Mouse (Mus musculus): ENCODE measurements around the gene Itga2. TPM values are rescaled to one million over a fixed set of nuclear protein-coding genes. Genes with fewer than 3 reads are reported as not detected.

The Itga2 gene
- total and polyA plus RNA-seq, 3 experiments = under 0.01 TPM; not detected in 2

GRCm38 (mm10) chr13:114840545-114840944, 91.4 kb downstream of the Itga2 start:
- H3K27ac ChIP-seq (ENCODE audit: control insufficient read depth, low read depth, low read length) = no peak overlapping the region
- peaks cover 0 to 13% of the 10 kb centered on the region in 2 experiments; a peak in 2 of 4 replicates for H3K36me3 ChIP-seq (ENCODE audit: control insufficient read depth in 1 of 2, insufficient read depth in 2 of 2, low read length in 2 of 2)
- H3K27me3 ChIP-seq (ENCODE audit: control insufficient read depth in 1 of 2, insufficient read depth in 2 of 2, low read length in 2 of 2) = no peaks in the 10 kb centered on the region
- peaks cover 7 to 10% of the 10 kb centered on the region in 2 experiments for H3K4me1 ChIP-seq (ENCODE audit: control insufficient read depth in 1 of 2, insufficient read depth in 2 of 2, low read length in 2 of 2)
- H3K9ac ChIP-seq (ENCODE audit: control insufficient read depth, low read depth, low read length, poor library complexity, severe bottlenecking) = no peak overlapping the region
- no peak for TF ChIP-seq EP300 (IDR thresholded peaks at IDR 0.05; ENCODE audit: low read depth in 1 of 2, low read length in 2 of 2)
- TF ChIP-seq SIN3A (IDR thresholded peaks at IDR 0.05; ENCODE audit: low read length) = no peak
- no peak for TF ChIP-seq USF2 (IDR thresholded peaks at IDR 0.05; ENCODE audit: borderline replicate concordance in 1 of 2, insufficient read depth in 1 of 2, low read depth in 1 of 2, low read length in 2 of 2)
- no peak for TF ChIP-seq TCF12 (IDR thresholded peaks at IDR 0.05; ENCODE audit: low read depth, low read length)
- no peak for TF ChIP-seq ZNF384 (IDR thresholded peaks at IDR 0.05; ENCODE audit: low read depth, low read length)
- TF ChIP-seq JUND (IDR thresholded peaks at IDR 0.05; ENCODE audit: low read depth, low read length) = no peak
- no peak for TF ChIP-seq POLR2AphosphoS2 (IDR thresholded peaks at IDR 0.05; ENCODE audit: low read length)
- TF ChIP-seq CHD1 (IDR thresholded peaks at IDR 0.05; ENCODE audit: low read depth, low read length) = no peak
- TF ChIP-seq SMC3 (IDR thresholded peaks at IDR 0.05; ENCODE audit: low read depth, low read length) = no peak
- TF ChIP-seq MAFK (IDR thresholded peaks at IDR 0.05; ENCODE audit: borderline replicate concordance, low read depth, low read length) = no peak
- no peak for TF ChIP-seq RAD21 (IDR thresholded peaks at IDR 0.05; ENCODE audit: low read depth, low read length)
- no peak for TF ChIP-seq BHLHE40 (IDR thresholded peaks at IDR 0.05; ENCODE audit: borderline replicate concordance, low read depth, low read length)
- no peak for TF ChIP-seq ZC3H11A (IDR thresholded peaks at IDR 0.05; ENCODE audit: low read depth, low read length)
- TF ChIP-seq E2F4 (IDR thresholded peaks at IDR 0.05; ENCODE audit: borderline replicate concordance, low read depth, low read length) = no peak
- no peak for TF ChIP-seq MEF2A (IDR thresholded peaks at IDR 0.05; ENCODE audit: extremely low read depth, insufficient replicate concordance, low read depth, low read length, poor library complexity, severe bottlenecking)
- TF ChIP-seq ZKSCAN1 (IDR thresholded peaks at IDR 0.05; ENCODE audit: low read depth, low read length) = no peak
- H3K4me3 ChIP-seq (ENCODE audit: control insufficient read depth in 1 of 2, insufficient read depth in 1 of 2, low read depth in 2 of 2, low read length in 2 of 2) = no peak overlapping the region
- DNase-seq (ENCODE audit: low read depth, low spot score) = no peak
- no peaks in the 10 kb centered on the region for H3K79me2 ChIP-seq (ENCODE audit: control insufficient read depth, insufficient read depth, low read length, poor library complexity)
- H3K9me3 ChIP-seq (replicated peaks; ENCODE audit: insufficient read depth, low read length) = no peaks in the 10 kb centered on the region

DNA sequence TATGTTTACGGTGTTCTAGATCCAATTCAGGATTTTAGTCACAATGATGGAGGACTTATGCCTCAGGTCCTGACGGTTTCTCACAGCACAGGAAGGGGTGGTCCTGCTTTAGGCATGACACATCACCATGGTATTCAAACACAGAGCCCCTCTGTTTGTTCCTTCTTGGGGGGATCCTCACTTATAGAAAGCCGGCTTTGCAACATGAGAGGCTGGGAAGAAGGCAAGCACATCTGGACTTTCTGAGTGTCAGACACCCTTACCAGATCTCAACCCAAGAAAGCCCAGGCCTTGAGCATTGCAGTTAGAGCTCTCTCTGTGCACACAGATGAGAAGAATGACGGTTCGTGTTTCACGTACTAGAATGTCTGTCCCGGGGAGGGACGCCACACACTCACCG, 92.8 kb downstream of the Itga2 start:
- Histone ChIP-seq H3K9me3 (replicated peaks; ENCODE audit: insufficient read depth, low read length) (no peaks in the 10 kb centered on the region), H3K9ac (ENCODE audit: control insufficient read depth, low read depth, low read length, poor library complexity, severe bottlenecking) (no peak overlapping the region), H3K4me3 (ENCODE audit: control insufficient read depth in 1 of 2, insufficient read depth in 1 of 2, low read depth in 2 of 2, low read length in 2 of 2) (no peak overlapping the region), H3K27ac (ENCODE audit: control insufficient read depth, low read depth, low read length) (no peak overlapping the region), H3K27me3 (ENCODE audit: control insufficient read depth in 1 of 2, insufficient read depth in 2 of 2, low read length in 2 of 2) (no peaks in the 10 kb centered on the region), H3K4me1 (ENCODE audit: control insufficient read depth in 1 of 2, insufficient read depth in 2 of 2, low read length in 2 of 2) (peaks cover 7 to 15% of the 10 kb centered on the region in 2 experiments), H3K36me3 (ENCODE audit: control insufficient read depth in 1 of 2, insufficient read depth in 2 of 2, low read length in 2 of 2) (peaks cover 0 to 20% of the 10 kb centered on the region in 2 experiments; a peak in 2 of 4 replicates), H3K79me2 (ENCODE audit: control insufficient read depth, insufficient read depth, low read length, poor library complexity) (no peaks in the 10 kb centered on the region)
- TF ChIP-seq POLR2A (IDR thresholded peaks at IDR 0.05; ENCODE audit: control insufficient read depth in 1 of 2, insufficient read depth in 1 of 2, low read depth in 1 of 2, low read length in 2 of 2, poor library complexity in 1 of 2) (no peak), E2F4 (IDR thresholded peaks at IDR 0.05; ENCODE audit: borderline replicate concordance, low read depth, low read length) (no peak), MAFK (IDR thresholded peaks at IDR 0.05; ENCODE audit: borderline replicate concordance, low read depth, low read length) (no peak), ETS1 (IDR thresholded peaks at IDR 0.05; ENCODE audit: low read depth, low read length) (no peak), TBP (IDR thresholded peaks at IDR 0.05; ENCODE audit: low read depth, low read length) (no peak), RCOR1 (IDR thresholded peaks at IDR 0.05; ENCODE audit: low read depth, low read length) (no peak), GABPA (IDR thresholded peaks at IDR 0.05; ENCODE audit: low read depth, low read length) (no peak), MYC (IDR thresholded peaks at IDR 0.05; ENCODE audit: low read depth, low read length) (no peak), MAX (IDR thresholded peaks at IDR 0.05; ENCODE audit: low read length) (no peak), UBTF (IDR thresholded peaks at IDR 0.05; ENCODE audit: borderline replicate concordance, insufficient read depth, low read depth, low read length) (no peak), MYB (IDR thresholded peaks at IDR 0.05; ENCODE audit: low read depth, low read length) (no peak), JUND (IDR thresholded peaks at IDR 0.05; ENCODE audit: low read depth, low read length) (no peak), NELFE (IDR thresholded peaks at IDR 0.05; ENCODE audit: low read depth, low read length) (no peak), HCFC1 (IDR thresholded peaks at IDR 0.05; ENCODE audit: low read depth, low read length) (no peak), ZMIZ1 (IDR thresholded peaks at IDR 0.05; ENCODE audit: low read depth, low read length) (no peak), SIN3A (IDR thresholded peaks at IDR 0.05; ENCODE audit: low read length) (no peak), RAD21 (IDR thresholded peaks at IDR 0.05; ENCODE audit: low read depth, low read length) (no peak), TAL1 (IDR thresholded peaks at IDR 0.05; ENCODE audit: low read length) (no peak), EP300 (IDR thresholded peaks at IDR 0.05; ENCODE audit: low read depth in 1 of 2, low read length in 2 of 2) (no peak), CHD1 (IDR thresholded peaks at IDR 0.05; ENCODE audit: low read depth, low read length) (no peak)
- no peak for DNase-seq (ENCODE audit: low read depth, low spot score)

All from MEL (cell line).